Mouse (Mus musculus) intestine, embryonic 14.5 days (tissue): ENCODE measurements around the gene Grik1. TPM values are rescaled to one million over a fixed set of nuclear protein-coding genes. Genes with fewer than 3 reads are reported as not detected.

Source experiments
- ATAC-seq: fragments of 200-750 bp; cut with Nextera tagmentation; replicated peaks from 2 replicates; pipeline ENCODE4 v1.8.0; 2017; ENCODE audit warnings: low read depth, moderate number of reproducible peaks, moderate TSS enrichment, moderate library complexity; ENCODE audit not compliant: low FRiP score, low TSS enrichment
- DNase-seq: peaks from one replicate; pipeline ENCODE4 v3.0.0-alpha.2; 2018; ENCODE audit warnings: low spot score
- H3K27ac ChIP-seq: fragments of 300-500 bp; sonication (generic); 2 replicates; pipeline ENCODE4 v1.5.1; 2014; ENCODE audit warnings: low read depth, mild to moderate bottlenecking, control low read depth
- H3K27me3 ChIP-seq: fragments of 300-500 bp; sonication (generic); replicated peaks from 2 replicates; pipeline ENCODE4 v1.6.1; 2014; ENCODE audit warnings: low read length, control low read depth; ENCODE audit not compliant: control insufficient read depth, insufficient read depth
- H3K36me3 ChIP-seq: fragments of 300-500 bp; sonication (generic); 2 replicates; pipeline ENCODE4 v1.6.1; 2014; ENCODE audit warnings: low read length, control low read depth; ENCODE audit not compliant: control insufficient read depth, insufficient read depth
- H3K4me1 ChIP-seq: fragments of 300-500 bp; sonication (generic); replicated peaks from 2 replicates; pipeline ENCODE4 v1.6.1; 2014; ENCODE audit warnings: low read length, control low read depth, mixed read lengths; ENCODE audit not compliant: control insufficient read depth, insufficient read depth
- H3K4me2 ChIP-seq: fragments of 300-500 bp; sonication (generic); 2 replicates; pipeline ENCODE4 v1.6.1; 2014; ENCODE audit warnings: low read length
- H3K4me3 ChIP-seq: fragments of 300-500 bp; sonication (generic); 2 replicates; pipeline ENCODE4 v1.5.1; 2014; ENCODE audit warnings: low read depth, low read length, control low read depth, mixed read lengths
- H3K9ac ChIP-seq: fragments of 300-500 bp; sonication (generic); 2 replicates; pipeline ENCODE4 v1.6.1; 2014; ENCODE audit warnings: mild to moderate bottlenecking, low read length
- H3K9me3 ChIP-seq: fragments of 300-500 bp; sonication (generic); 2 replicates; pipeline ENCODE4 v1.6.1; 2016; ENCODE audit warnings: low read length, control low read depth; ENCODE audit not compliant: control insufficient read depth
- WGBS: fragments of 180-500 bp; shearing (Covaris S2); extraction: QIAGEN DNeasy Blood & Tissue Kit; methylation state at CpG from one replicate; pipeline ENCODE4 v1.1.7; 2014; 5-methylcytosine and 5-hydroxymethylcytosine counted together
- polyA plus RNA-seq: library from polyadenylated mRNA; unstranded; fragments of >200 nt; fragmentation: Nextera tagmentation; extraction: Ambion mirVana; gene quantifications from 2 replicates; pipeline ENCODE4 v1.2.1, GENCODE M21; 2014

Gene Grik1
- polyA plus RNA-seq, 1 experiment from 2014 or later: 1.3 TPM

DNA sequence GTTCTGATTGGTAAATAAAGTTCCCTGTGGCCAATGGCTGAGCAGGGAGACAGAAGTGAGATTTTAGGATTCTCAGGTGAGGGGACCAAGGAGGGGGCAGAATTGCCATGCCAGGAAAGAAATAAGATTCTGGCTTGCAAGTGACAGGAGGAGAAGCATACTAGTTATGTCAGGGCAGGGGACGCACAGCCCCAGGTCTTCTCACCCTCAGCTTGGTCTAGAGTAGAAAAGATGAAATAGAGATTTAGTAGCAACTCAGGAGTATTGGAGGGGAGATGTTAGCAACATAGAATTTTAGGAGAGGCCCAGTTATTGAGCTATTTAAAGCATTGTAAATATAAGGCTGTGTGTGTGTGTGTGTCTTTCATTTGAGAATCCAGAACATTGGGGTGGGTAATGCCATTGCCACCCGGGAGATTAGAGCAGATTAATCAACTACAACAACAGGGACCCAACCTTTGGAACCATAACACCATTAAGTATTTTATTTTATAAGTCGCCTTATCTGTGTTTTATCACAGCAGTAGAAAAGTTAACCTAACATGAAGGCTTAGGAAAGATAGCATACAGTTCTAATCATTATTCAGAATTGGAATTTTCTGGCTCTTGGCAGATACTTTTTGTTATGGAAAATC lies 436.5 kb downstream of the Grik1 start:
- ATAC-seq (no peak; the same call in 1 of the 2 replicates), DNase-seq (no peak)
- Histone ChIP-seq H3K4me2 (no peak overlapping the region), H3K27ac (no peak overlapping the region), H3K27me3 (no peaks in the 10 kb centered on the region), H3K4me1 (no peaks in the 10 kb centered on the region), H3K9me3 (no peaks in the 10 kb centered on the region), H3K9ac (no peak overlapping the region), H3K36me3 (no peaks in the 10 kb centered on the region), H3K4me3 (no peak overlapping the region)
- WGBS: 82% methylated on average over 3 of the region's 3 CpGs

DNA sequence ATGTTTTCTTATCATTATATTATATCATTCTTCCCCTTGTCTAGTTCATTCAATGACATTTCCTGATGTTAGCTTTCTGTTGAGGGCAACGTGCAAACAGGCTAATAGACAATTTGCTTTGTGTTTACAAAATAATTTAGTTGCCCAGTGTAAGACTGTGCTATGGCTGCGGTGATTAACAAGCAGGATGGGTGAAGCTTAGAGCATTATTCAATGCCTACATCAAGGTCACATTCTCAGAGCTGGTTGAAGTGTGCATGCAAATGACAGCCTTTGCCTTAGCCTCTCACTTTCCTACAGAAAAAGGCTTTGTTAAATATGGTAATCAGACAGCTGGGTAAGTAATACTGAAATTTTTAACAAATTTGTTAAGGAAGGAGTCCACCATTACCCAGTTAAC lies 438.5 kb downstream of the Grik1 start:
- Histone ChIP-seq H3K9me3 (no peaks in the 10 kb centered on the region), H3K27ac (no peak overlapping the region), H3K4me1 (no peaks in the 10 kb centered on the region), H3K4me3 (no peak overlapping the region), H3K27me3 (no peaks in the 10 kb centered on the region), H3K9ac (no peak overlapping the region), H3K36me3 (no peaks in the 10 kb centered on the region), H3K4me2 (no peak overlapping the region)
- no peak for ATAC-seq
- DNase-seq: no peak
- 76% methylated on average over 2 of the region's 2 CpGs for WGBS

DNA sequence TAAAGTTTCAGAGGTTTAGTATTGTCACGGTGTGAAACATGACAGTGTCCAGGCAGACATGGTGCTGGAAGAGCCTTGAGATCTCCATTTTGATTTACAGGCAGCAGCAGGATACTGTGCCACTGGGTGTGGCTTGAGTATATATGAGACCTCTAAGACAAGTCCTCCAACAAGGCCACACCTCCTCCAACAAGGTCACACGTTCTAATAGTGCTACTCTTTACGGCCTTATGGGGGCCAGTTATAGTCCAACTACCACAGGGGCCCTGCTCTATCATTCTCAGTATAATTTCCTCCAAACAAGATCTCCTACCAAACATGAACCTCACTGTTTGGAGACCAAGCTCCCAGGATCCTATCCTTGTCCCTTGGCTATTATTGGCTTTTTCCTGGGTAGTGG lies 441.3 kb downstream of the Grik1 start:
- Histone ChIP-seq H3K4me1 (no peaks in the 10 kb centered on the region), H3K27me3 (no peaks in the 10 kb centered on the region), H3K9me3 (no peaks in the 10 kb centered on the region), H3K4me2 (no peak overlapping the region), H3K9ac (no peak overlapping the region), H3K27ac (no peak overlapping the region), H3K36me3 (no peaks in the 10 kb centered on the region), H3K4me3 (no peak overlapping the region)
- WGBS: 78% methylated on average over 3 of the region's 3 CpGs
- no peak for ATAC-seq
- DNase-seq: no peak

Other genes starting within 250 kb of the Grik1 start
- not detected in 2 replicates for gene Cldn17, start 216.7 kb upstream of the Grik1 start, polyA plus RNA-seq